Mouse (Mus musculus) E14TG2a.4 (cell line): ENCODE data around the gene Tmcc1.

Source experiments
- CTCF ChIP-seq: conservative IDR thresholded peaks from 2 replicates; pipeline ENCODE4 v1.5.1; 2014; ENCODE audit warnings: low read length
- NANOG ChIP-seq: IDR thresholded peaks from 2 replicates; pipeline ENCODE4 v1.6.1; 2014; ENCODE audit warnings: borderline replicate concordance, low read length, mixed read lengths
- POU5F1 ChIP-seq: IDR thresholded peaks from 2 replicates; pipeline ENCODE4 v1.6.1; 2014; ENCODE audit warnings: low read length, borderline replicate concordance

GRCm38 (mm10) chr6:116207729-116208534 lies 14.6 kb upstream of the Tmcc1 start, which contains the start of gene Washc2:
- TF ChIP-seq CTCF (no peak), NANOG (no peak), POU5F1 (no peak)
